ENCODE assay signal across 8 mouse cellular contexts in the genomic region with DNA sequence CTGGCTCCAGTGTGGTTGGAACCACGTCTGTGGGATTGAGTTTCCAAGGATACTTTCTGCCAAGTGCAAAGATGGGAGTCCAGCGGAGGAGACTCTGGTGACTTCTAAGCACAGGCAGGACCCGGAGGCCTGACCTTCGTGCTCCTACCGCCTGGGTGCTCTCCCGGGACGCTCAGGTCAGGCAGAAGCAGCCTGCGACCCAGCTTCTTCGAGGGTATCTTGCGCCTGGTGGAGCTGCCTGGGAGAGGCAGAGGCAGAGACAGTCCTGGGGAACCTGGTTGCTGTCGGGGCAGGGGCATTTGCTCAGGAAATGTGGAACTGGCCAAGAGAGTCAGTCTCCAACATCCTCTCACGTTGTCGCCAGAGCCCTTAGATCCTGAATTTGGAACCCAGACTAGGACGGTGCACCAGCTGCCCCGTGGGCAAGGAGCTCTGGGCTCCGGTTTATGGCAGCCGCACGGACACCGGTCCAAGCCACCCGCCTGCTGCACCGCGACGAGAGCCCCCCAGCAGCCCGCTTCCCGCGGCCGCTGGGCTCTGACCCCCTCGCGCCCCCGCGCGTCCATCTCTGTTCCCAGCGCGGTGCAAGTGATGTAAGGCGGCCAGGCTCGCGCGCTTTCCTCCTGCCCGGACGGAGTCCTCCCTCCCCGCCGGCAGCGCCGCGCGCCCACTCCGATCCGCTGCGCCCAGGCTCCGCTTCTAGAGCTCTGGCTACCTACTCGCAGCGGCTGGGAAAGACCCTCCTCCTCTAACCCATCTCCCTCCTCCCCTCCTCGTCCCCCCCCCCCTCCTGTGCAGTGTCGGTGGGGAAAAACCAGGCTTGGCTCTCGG. TPM values are rescaled to one million over a fixed set of nuclear protein-coding genes. Genes with fewer than 3 reads are reported as not detected.
A peak's percentile ranks its signal among the peaks of the same experiment; 100 is the strongest.
DNase-seq lines count a peak whose midpoint lies in the region; ATAC-seq and TF ChIP-seq lines count a peak whose summit lies in the region.

No protein-coding gene starts in this region.

- peak overlapping the region; percentile 81 for H3K27ac ChIP-seq in forebrain, embryonic 10.5 days
- no peak overlapping the region for H3K27ac ChIP-seq in intestine, embryonic 14.5 days (ENCODE audit: low read depth)

- no peak for TF ChIP-seq CTCF in E14TG2a.4 (conservative IDR thresholded peaks at IDR 0.05; ENCODE audit: low read length)

- 3% methylated on average over 49 of the region's 55 CpGs for WGBS in forebrain, embryonic 10.5 days
- WGBS in intestine, embryonic 14.5 days = 3% methylated on average over 55 of the region's 55 CpGs

- no peaks in the 10 kb centered on the region for H3K9me3 ChIP-seq in E14TG2a.4 (ENCODE audit: low read length)
- H3K9me3 ChIP-seq in forebrain, embryonic 10.5 days = no peaks in the 10 kb centered on the region
- H3K9me3 ChIP-seq in intestine, embryonic 14.5 days (ENCODE audit: control insufficient read depth, low read length) = no peaks in the 10 kb centered on the region

- H3K4me1 ChIP-seq in E14TG2a.4 (replicated peaks; ENCODE audit: low read depth, low read length) = peaks cover 6% of the 10 kb centered on the region; the same call in 1 of the 2 replicates
- peaks cover 12% of the 10 kb centered on the region for H3K4me1 ChIP-seq in forebrain, embryonic 10.5 days
- no peaks in the 10 kb centered on the region for H3K4me1 ChIP-seq in intestine, embryonic 14.5 days (replicated peaks; ENCODE audit: control insufficient read depth, insufficient read depth, low read length)

- H3K27me3 ChIP-seq in E14TG2a.4 (ENCODE audit: insufficient read depth, low read length) = peaks cover 48% of the 10 kb centered on the region
- peaks cover 37% of the 10 kb centered on the region for H3K27me3 ChIP-seq in forebrain, embryonic 10.5 days (ENCODE audit: poor library complexity, severe bottlenecking)
- H3K27me3 ChIP-seq in intestine, embryonic 14.5 days (replicated peaks; ENCODE audit: control insufficient read depth, insufficient read depth, low read length) = 0 out of 2 replicates have a peak, but pooled peaks cover 5% of the 10 kb centered on the region

- peak overlapping the region; percentile 81 for H3K4me3 ChIP-seq in E14TG2a.4 (replicated peaks; ENCODE audit: low read length)
- peak overlapping the region; percentile 60 for H3K4me3 ChIP-seq in forebrain, embryonic 10.5 days
- peak overlapping the region; percentile 44 for H3K4me3 ChIP-seq in intestine, embryonic 14.5 days (ENCODE audit: low read depth, low read length)

- H3K36me3 ChIP-seq in E14TG2a.4 (ENCODE audit: insufficient read depth, low read length) = no peaks in the 10 kb centered on the region
- no peaks in the 10 kb centered on the region for H3K36me3 ChIP-seq in forebrain, embryonic 10.5 days (replicated peaks)
- no peaks in the 10 kb centered on the region for H3K36me3 ChIP-seq in intestine, embryonic 14.5 days (ENCODE audit: control insufficient read depth, insufficient read depth, low read length)

- peak; percentile 73 to 80 for DNase-seq in cerebellum, postnatal 10 days
- DNase-seq in cerebellum, adult 9-10 months = no peak
- DNase-seq in forebrain, embryonic 10.5 days (ENCODE audit: extremely low spot score, low spot score) = peak; percentile 60
- peak; percentile 82 for DNase-seq in intestine, embryonic 14.5 days (ENCODE audit: low spot score)
- peak; percentile 11 for DNase-seq in lung, postnatal 36 days
- peak; percentile 28 for DNase-seq in retina, postnatal 7 days (ENCODE audit: low read depth, low spot score)
- no peak for DNase-seq in cerebellum, adult 11 months

- peak overlapping the region; percentile 80 for H3K4me2 ChIP-seq in intestine, embryonic 14.5 days (ENCODE audit: low read length)

- peak overlapping the region; percentile 35 for H3K9ac ChIP-seq in intestine, embryonic 14.5 days (ENCODE audit: low read length)

- ATAC-seq in intestine, embryonic 14.5 days (replicated peaks; ENCODE audit: low FRiP score, low TSS enrichment, low read depth) = peak; percentile 72

RNA-seq across cellular contexts. Expression of a gene that starts 0.9 kb away (rescaled TPM):
- 0.27 and 0.28 TPM in 2 replicates for polyA plus RNA-seq in forebrain, embryonic 10.5 days (2016; fragmentation: Nextera tagmentation; extraction: Ambion mirVana)
- polyA plus RNA-seq in intestine, embryonic 14.5 days (2014; fragmentation: Nextera tagmentation; extraction: Ambion mirVana) = 1.7 and 1.8 TPM in 2 replicates

Comparison
In these comparisons a context has a peak if more than half of its experiments do, and no peak if none do; other contexts are left out.
1. DNase-seq: peak in cerebellum, postnatal 10 days (2 of 2), forebrain, embryonic 10.5 days (single experiment), intestine, embryonic 14.5 days (single experiment), lung, postnatal 36 days (single experiment) and retina, postnatal 7 days (single experiment); none in cerebellum, adult 9-10 months (single experiment) and cerebellum, adult 11 months (single experiment).
2. Peak in every context shown above with its lines, with median percentiles within 50 percentile points of each other: H3K4me3 ChIP-seq.